Mouse (Mus musculus) midbrain, postnatal 0 days (tissue): ENCODE measurements at regions not wholly inside any gene's neighbourhood (a gene's known extent, or its start where the extent isn't known, plus 50 kb on each side); places are given as distances from the start of the nearest gene placed in this dataset.
A peak's percentile ranks its signal among the peaks of the same experiment; 100 is the strongest.

Experiments used
- ATAC-seq: fragments of 200-750 bp; cut with Nextera tagmentation; 2 replicates; pipeline ENCODE4 v1.8.0; 2017; ENCODE audit warnings: moderate number of reproducible peaks, mild to moderate bottlenecking, moderate TSS enrichment, moderate library complexity; ENCODE audit not compliant: low FRiP score
- DNase-seq: peaks from one replicate; pipeline ENCODE4 v3.0.0-alpha.2; 2015; ENCODE audit warnings: low spot score
- H3K27ac ChIP-seq: fragments of 300-500 bp; sonication (generic); 2 replicates; pipeline ENCODE4 v1.5.1; 2014; ENCODE audit warnings: low read depth, mild to moderate bottlenecking, low read length, mixed read lengths
- H3K27me3 ChIP-seq: fragments of 300-500 bp; sonication (generic); 2 replicates; pipeline ENCODE4 v1.6.1; 2014; ENCODE audit warnings: low read length, control low read depth, mixed read lengths; ENCODE audit not compliant: insufficient read depth
- H3K36me3 ChIP-seq: fragments of 300-500 bp; sonication (generic); 2 replicates; pipeline ENCODE4 v1.6.1; 2014; ENCODE audit warnings: low read length, control low read depth, mixed read lengths; ENCODE audit not compliant: insufficient read depth
- H3K4me1 ChIP-seq: fragments of 300-500 bp; sonication (generic); 2 replicates; pipeline ENCODE4 v1.6.1; 2014; ENCODE audit warnings: mild to moderate bottlenecking, control low read depth, antibody characterized with exemption, low read length, mixed read lengths; ENCODE audit not compliant: insufficient read depth
- H3K4me2 ChIP-seq: fragments of 300-500 bp; sonication (generic); 2 replicates; pipeline ENCODE4 v1.6.1; 2014; ENCODE audit warnings: low read depth, mild to moderate bottlenecking, low read length, mixed read lengths; ENCODE audit not compliant: poor library complexity, severe bottlenecking
- H3K4me3 ChIP-seq: fragments of 300-500 bp; sonication (generic); 2 replicates; pipeline ENCODE4 v1.5.1; 2014; ENCODE audit warnings: low read depth, mild to moderate bottlenecking, low read length, moderate library complexity
- H3K9ac ChIP-seq: fragments of 300-500 bp; sonication (generic); replicated peaks from 2 replicates; pipeline ENCODE4 v1.6.1; 2014; ENCODE audit warnings: mild to moderate bottlenecking, low read length, moderate library complexity, mixed read lengths; ENCODE audit not compliant: poor library complexity, severe bottlenecking
- H3K9me3 ChIP-seq: fragments of 300-500 bp; sonication (generic); 2 replicates; pipeline ENCODE4 v1.6.1; 2016; ENCODE audit warnings: low read length, control low read depth
- CTCF ChIP-seq: IDR thresholded peaks from 2 replicates; pipeline ENCODE4 v1.5.1; 2016; ENCODE audit warnings: antibody characterized with exemption, mild to moderate bottlenecking
- WGBS: fragments of 180-500 bp; shearing (Covaris S2); extraction: QIAGEN DNeasy Blood & Tissue Kit; methylation state at CpG from one replicate; pipeline ENCODE4 v1.1.7; 2014; 5-methylcytosine and 5-hydroxymethylcytosine counted together

GRCm38 (mm10) chr14:112142668-112143067 lies 467.8 kb downstream of the Slitrk5 start:
- Histone ChIP-seq H3K4me2 (no peak overlapping the region), H3K9ac (no peak overlapping the region), H3K27ac (no peak overlapping the region), H3K36me3 (no peaks in the 10 kb centered on the region), H3K27me3 (no peaks in the 10 kb centered on the region), H3K4me3 (no peak overlapping the region), H3K4me1 (no peaks in the 10 kb centered on the region), H3K9me3 (no peaks in the 10 kb centered on the region)
- 91% methylated on average over 4 of the region's 4 CpGs for WGBS
- TF ChIP-seq CTCF = no peak
- ATAC-seq (no peak; the same call in 1 of the 2 replicates), DNase-seq (no peak)

- no peak overlapping the region for H3K4me3 ChIP-seq
- ATAC-seq = no peak
- WGBS = 84% methylated on average over 3 of the region's 3 CpGs
These were observed 479.1 kb downstream of the Slitrk5 start for GRCm38 (mm10) chr14:112153950-112154349.

More at GRCm38 (mm10) chr14:112153950-112154349, 479.1 kb downstream of the Slitrk5 start:
- no peaks in the 10 kb centered on the region for H3K27me3 ChIP-seq
- no peak overlapping the region for H3K27ac ChIP-seq
- no peaks in the 10 kb centered on the region for H3K4me1 ChIP-seq
- peak; percentile 42 for DNase-seq
- no peaks in the 10 kb centered on the region for H3K36me3 ChIP-seq
- TF ChIP-seq CTCF = no peak
- H3K4me2 ChIP-seq = no peak overlapping the region
- H3K9me3 ChIP-seq = no peaks in the 10 kb centered on the region
- no peak overlapping the region for H3K9ac ChIP-seq
